Mouse (Mus musculus): ENCODE measurements around the gene Ascc1. TPM values are rescaled to one million over a fixed set of nuclear protein-coding genes. Genes with fewer than 3 reads are reported as not detected.
"Not testable (repeated sequence)": the region's sequence is repeated elsewhere in the genome, so short reads cannot be mapped to it uniquely, and the experiment has no call there.

The Ascc1 gene
- polyA plus RNA-seq, 1 experiment = 14.2 TPM

GRCm38 (mm10) chr10:59997591-59997990 lies 5.0 kb upstream of the Ascc1 start:
- Histone ChIP-seq H3K27ac (ENCODE audit: insufficient read depth, low read depth, low read length) (no peak overlapping the region), H3K36me3 (ENCODE audit: control insufficient read depth, insufficient read depth, low read length) (peaks cover 20% of the 10 kb centered on the region), H3K4me1 (ENCODE audit: control insufficient read depth, insufficient read depth, insufficient read length, low read length) (peaks cover 4% of the 10 kb centered on the region; the same call in 1 of the 2 replicates), H3K4me3 (ENCODE audit: low read depth, low read length) (no peak overlapping the region), H3K27me3 (ENCODE audit: control insufficient read depth, insufficient read depth, low read length) (no peaks in the 10 kb centered on the region)
- TF ChIP-seq CTCF (IDR thresholded peaks at IDR 0.05; ENCODE audit: extremely low read depth, insufficient read length, insufficient replicate concordance, low read depth, low read length) (no peak), POLR2A (IDR thresholded peaks at IDR 0.05; ENCODE audit: low read depth, low read length) (no peak)
- 4% methylated on average over 7 of the region's 7 CpGs for WGBS

GRCm38 (mm10) chr10:59999057-59999456 lies 3.5 kb upstream of the Ascc1 start:
- 80% methylated on average over 3 of the region's 3 CpGs for WGBS
- H3K27me3 ChIP-seq (ENCODE audit: control insufficient read depth, insufficient read depth, low read length) = no peaks in the 10 kb centered on the region
- TF ChIP-seq CTCF (IDR thresholded peaks at IDR 0.05; ENCODE audit: extremely low read depth, insufficient read length, insufficient replicate concordance, low read depth, low read length) (no peak), POLR2A (IDR thresholded peaks at IDR 0.05; ENCODE audit: low read depth, low read length) (no peak)
- no peak overlapping the region for H3K27ac ChIP-seq (ENCODE audit: insufficient read depth, low read depth, low read length)
- no peak overlapping the region for H3K4me3 ChIP-seq (ENCODE audit: low read depth, low read length)
- peaks cover 16% of the 10 kb centered on the region for H3K36me3 ChIP-seq (ENCODE audit: control insufficient read depth, insufficient read depth, low read length)
- H3K4me1 ChIP-seq (ENCODE audit: control insufficient read depth, insufficient read depth, insufficient read length, low read length) = peaks cover 4% of the 10 kb centered on the region; the same call in 1 of the 2 replicates

- 0 out of 2 replicates have a peak overlapping the region, but pooled peaks have one; percentile 0 for H3K27ac ChIP-seq (ENCODE audit: insufficient read depth, low read depth, low read length)
- H3K4me3 ChIP-seq (ENCODE audit: low read depth, low read length); H3K27me3 ChIP-seq (ENCODE audit: control insufficient read depth, insufficient read depth, low read length); H3K4me1 ChIP-seq (ENCODE audit: control insufficient read depth, insufficient read depth, insufficient read length, low read length); H3K36me3 ChIP-seq (ENCODE audit: control insufficient read depth, insufficient read depth, low read length): not testable (repeated sequence)
- WGBS = 38% methylated on average over 8 of the region's 8 CpGs
Observed at GRCm38 (mm10) chr10:60001663-60002062, 942 bp upstream of the Ascc1 start.

- TF ChIP-seq POLR2A (IDR thresholded peaks at IDR 0.05; ENCODE audit: low read depth, low read length) (no peak), CTCF (IDR thresholded peaks at IDR 0.05; ENCODE audit: extremely low read depth, insufficient read length, insufficient replicate concordance, low read depth, low read length) (no peak)
- WGBS = under 1% methylated on average over 12 of the region's 12 CpGs
Observed at GRCm38 (mm10) chr10:60002203-60002602, 402 bp upstream of the Ascc1 start.

GRCm38 (mm10) chr10:60003213-60003752 lies 678 bp downstream of the Ascc1 start:
- H3K27ac ChIP-seq (ENCODE audit: insufficient read depth, low read depth, low read length) = peak overlapping the region; percentile 83
- TF ChIP-seq CTCF (IDR thresholded peaks at IDR 0.05; ENCODE audit: extremely low read depth, insufficient read length, insufficient replicate concordance, low read depth, low read length) (no peak), POLR2A (IDR thresholded peaks at IDR 0.05; ENCODE audit: low read depth, low read length) (no peak)
- peaks cover 5% of the 10 kb centered on the region; the same call in 1 of the 2 replicates for H3K36me3 ChIP-seq (ENCODE audit: control insufficient read depth, insufficient read depth, low read length)
- under 1% methylated on average over 21 of the region's 21 CpGs for WGBS
- H3K27me3 ChIP-seq (ENCODE audit: control insufficient read depth, insufficient read depth, low read length) = no peaks in the 10 kb centered on the region
- H3K4me1 ChIP-seq (ENCODE audit: control insufficient read depth, insufficient read depth, insufficient read length, low read length) = peaks cover 4% of the 10 kb centered on the region; the same call in 1 of the 2 replicates
- peak overlapping the region; percentile 84 for H3K4me3 ChIP-seq (ENCODE audit: low read depth, low read length)

More at GRCm38 (mm10) chr10:60002203-60002602, 402 bp upstream of the Ascc1 start:
- Histone ChIP-seq H3K4me1 (ENCODE audit: control insufficient read depth, insufficient read depth, insufficient read length, low read length) (peaks cover 4% of the 10 kb centered on the region; the same call in 1 of the 2 replicates), H3K4me3 (ENCODE audit: low read depth, low read length) (peak overlapping the region; percentile 84), H3K36me3 (ENCODE audit: control insufficient read depth, insufficient read depth, low read length) (0 out of 2 replicates have a peak, but pooled peaks cover 2% of the 10 kb centered on the region), H3K27me3 (ENCODE audit: control insufficient read depth, insufficient read depth, low read length) (no peaks in the 10 kb centered on the region), H3K27ac (ENCODE audit: insufficient read depth, low read depth, low read length) (peak overlapping the region; percentile 99)

- peaks cover 4% of the 10 kb centered on the region; the same call in 1 of the 2 replicates for H3K4me1 ChIP-seq (ENCODE audit: control insufficient read depth, insufficient read depth, insufficient read length, low read length)
- TF ChIP-seq POLR2A (IDR thresholded peaks at IDR 0.05; ENCODE audit: low read depth, low read length) = no peak
- no peak for TF ChIP-seq CTCF (IDR thresholded peaks at IDR 0.05; ENCODE audit: extremely low read depth, insufficient read length, insufficient replicate concordance, low read depth, low read length)
- WGBS = 55% methylated on average over 9 of the region's 9 CpGs
- no peaks in the 10 kb centered on the region for H3K27me3 ChIP-seq (ENCODE audit: control insufficient read depth, insufficient read depth, low read length)
- peak overlapping the region; percentile 83; the same call in 1 of the 2 replicates for H3K27ac ChIP-seq (ENCODE audit: insufficient read depth, low read depth, low read length)
- peaks cover 5% of the 10 kb centered on the region; the same call in 1 of the 2 replicates for H3K36me3 ChIP-seq (ENCODE audit: control insufficient read depth, insufficient read depth, low read length)
- H3K4me3 ChIP-seq (ENCODE audit: low read depth, low read length) = no peak overlapping the region
Observed at GRCm38 (mm10) chr10:60003847-60004246, 1.2 kb downstream of the Ascc1 start.

GRCm38 (mm10) chr10:60005264-60005663 lies 2.7 kb downstream of the Ascc1 start:
- peaks cover 4% of the 10 kb centered on the region; the same call in 1 of the 2 replicates for H3K4me1 ChIP-seq (ENCODE audit: control insufficient read depth, insufficient read depth, insufficient read length, low read length)
- no peak overlapping the region for H3K27ac ChIP-seq (ENCODE audit: insufficient read depth, low read depth, low read length)
- H3K36me3 ChIP-seq (ENCODE audit: control insufficient read depth, insufficient read depth, low read length) = peaks cover 5% of the 10 kb centered on the region; the same call in 1 of the 2 replicates
- WGBS = 63% methylated on average over 2 of the region's 2 CpGs
- no peaks in the 10 kb centered on the region for H3K27me3 ChIP-seq (ENCODE audit: control insufficient read depth, insufficient read depth, low read length)
- TF ChIP-seq POLR2A (IDR thresholded peaks at IDR 0.05; ENCODE audit: low read depth, low read length) (no peak), CTCF (IDR thresholded peaks at IDR 0.05; ENCODE audit: extremely low read depth, insufficient read length, insufficient replicate concordance, low read depth, low read length) (peak; percentile 59; the same call in 1 of the 2 replicates)
- H3K4me3 ChIP-seq (ENCODE audit: low read depth, low read length) = no peak overlapping the region
